Mouse (Mus musculus) lung, postnatal 4 days (tissue): ENCODE measurements around the gene 9530053A07Rik.
"Not testable (repeated sequence)": the region's sequence is repeated elsewhere in the genome, so short reads cannot be mapped to it uniquely, and the experiment has no call there.

Experiments
- DNase-seq, 2 experiments: peaks; one replicate each; pipeline ENCODE4 v3.0.0; 2021

9530053A07Rik gene

GRCm38 (mm10) chr7:28129166-28129565 is at the start of gene 9530053A07Rik:
9530053A07Rik (plus strand) TSS chr7:28129466.
- DNase-seq = no peak

DNA sequence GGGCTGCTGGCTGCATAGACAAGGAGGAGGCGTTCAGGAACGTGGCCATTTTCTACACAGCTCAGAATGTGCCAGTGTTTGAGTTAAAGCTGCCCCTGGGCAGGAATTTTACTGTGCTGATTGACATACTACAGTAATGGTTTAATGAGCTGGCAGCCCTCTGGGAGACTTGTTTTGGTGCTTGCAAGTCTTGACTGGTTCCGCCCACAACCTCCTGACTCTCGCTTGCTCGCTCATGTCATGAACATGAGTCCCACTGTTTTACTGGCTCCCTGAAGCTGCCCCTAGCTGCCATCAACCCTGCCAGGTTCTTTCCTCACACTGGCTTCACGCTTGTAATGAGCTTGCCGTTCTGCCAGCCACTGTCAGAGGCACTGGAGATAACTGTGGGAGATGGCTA is 45.1 kb upstream of the 9530053A07Rik start:
- DNase-seq = peak in 1 of 2 experiments; percentile 2

GRCm38 (mm10) chr7:28086236-28086635 is 43.0 kb upstream of the 9530053A07Rik start:
- peak in 1 of 2 experiments; percentile 3 for DNase-seq

DNA sequence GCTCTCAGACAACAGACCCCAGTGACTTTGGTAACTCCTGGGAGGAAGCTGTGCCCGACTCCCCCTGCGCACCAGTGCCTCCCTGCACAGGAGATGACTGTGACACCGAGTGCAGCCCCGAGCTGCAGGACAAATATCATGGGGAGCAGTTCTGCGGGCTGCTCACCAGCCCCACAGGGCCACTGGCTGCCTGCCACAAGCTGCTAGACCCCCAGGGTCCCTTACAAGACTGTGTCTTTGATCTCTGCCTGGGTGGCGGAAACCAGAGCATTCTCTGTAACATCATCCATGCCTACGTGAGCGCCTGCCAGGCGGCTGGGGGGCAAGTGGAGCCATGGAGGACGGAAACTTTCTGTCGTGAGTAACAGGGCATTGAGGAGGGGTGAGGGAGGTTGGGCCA is 35.7 kb upstream of the 9530053A07Rik start:
- DNase-seq = no peak

GRCm38 (mm10) chr7:28099101-28099500 is 30.2 kb upstream of the 9530053A07Rik start:
- peak in 1 of 2 experiments; percentile 14 for DNase-seq

DNA sequence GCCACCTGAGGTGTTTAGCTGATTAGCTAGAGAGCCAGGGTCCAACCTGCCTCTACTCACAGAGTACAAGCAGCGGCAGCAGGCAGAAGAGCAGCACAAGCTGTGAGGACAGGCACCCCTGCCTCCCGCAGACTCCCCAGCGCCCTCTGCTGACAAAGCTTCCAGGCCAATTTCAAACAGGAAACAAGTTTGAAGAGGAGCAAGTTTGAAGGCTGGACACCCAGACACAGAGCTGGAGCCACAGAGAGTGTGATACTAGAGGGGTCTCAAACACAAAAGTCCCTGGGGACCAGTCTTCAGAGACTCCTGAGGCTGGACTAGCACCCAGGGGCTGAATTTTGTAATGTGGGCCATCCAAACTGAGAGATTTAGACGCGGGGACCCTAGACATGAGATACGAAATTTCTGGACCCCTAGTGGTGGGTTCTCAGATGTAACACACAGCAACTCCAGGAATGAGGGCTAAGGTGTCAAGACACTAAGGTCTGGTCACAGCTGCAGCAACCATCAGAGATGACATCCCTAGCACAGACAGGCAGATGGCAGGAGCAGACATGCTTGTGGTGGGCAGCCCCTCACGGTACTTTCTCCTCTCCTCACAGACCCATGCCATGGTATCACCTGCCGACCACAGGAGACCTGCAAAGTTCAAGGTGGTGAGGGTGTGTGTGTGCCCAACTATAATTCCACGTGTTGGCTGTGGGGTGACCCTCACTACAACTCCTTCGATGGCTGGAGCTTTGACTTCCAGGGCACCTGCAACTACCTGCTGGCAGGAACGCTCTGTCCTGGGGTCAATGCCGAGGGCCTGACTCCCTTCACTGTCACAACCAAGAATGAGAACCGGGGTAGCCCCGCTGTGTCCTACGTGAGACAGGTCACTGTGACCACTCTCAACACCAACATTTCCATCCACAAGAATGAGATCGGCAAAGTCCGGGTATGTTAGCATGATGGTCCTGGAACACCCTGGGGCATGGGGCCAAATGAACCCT is 28.4 kb upstream of the 9530053A07Rik start:
- peak; percentile 50 to 66 for DNase-seq

GRCm38 (mm10) chr7:28102936-28103335 is 26.3 kb upstream of the 9530053A07Rik start:
- DNase-seq = not testable (repeated sequence)

- peak; percentile 71 to 82 for DNase-seq
These were observed 24.6 kb upstream of the 9530053A07Rik start for GRCm38 (mm10) chr7:28104670-28105069.

GRCm38 (mm10) chr7:28106241-28106640 is 23.0 kb upstream of the 9530053A07Rik start:
- no peak for DNase-seq

DNA sequence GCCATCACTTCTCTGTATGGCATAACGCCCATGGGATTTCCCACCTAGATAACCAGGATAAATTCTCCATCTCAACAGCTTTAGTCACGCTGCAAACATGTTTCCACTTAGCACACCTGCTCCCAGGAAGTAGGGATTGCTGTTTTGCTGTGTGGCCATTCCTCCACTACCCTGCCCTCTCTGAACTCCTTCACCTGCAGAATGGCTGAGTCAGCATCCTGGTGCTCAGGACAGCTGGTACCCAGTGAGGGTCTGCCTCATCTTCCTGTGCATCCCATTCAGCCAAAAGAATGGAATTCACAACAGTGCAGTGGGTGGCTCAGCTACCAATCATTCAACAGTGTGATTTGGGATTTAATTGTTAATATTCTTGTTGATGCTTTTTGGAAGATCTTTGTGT is 14.6 kb upstream of the 9530053A07Rik start:
- no peak for DNase-seq

DNA sequence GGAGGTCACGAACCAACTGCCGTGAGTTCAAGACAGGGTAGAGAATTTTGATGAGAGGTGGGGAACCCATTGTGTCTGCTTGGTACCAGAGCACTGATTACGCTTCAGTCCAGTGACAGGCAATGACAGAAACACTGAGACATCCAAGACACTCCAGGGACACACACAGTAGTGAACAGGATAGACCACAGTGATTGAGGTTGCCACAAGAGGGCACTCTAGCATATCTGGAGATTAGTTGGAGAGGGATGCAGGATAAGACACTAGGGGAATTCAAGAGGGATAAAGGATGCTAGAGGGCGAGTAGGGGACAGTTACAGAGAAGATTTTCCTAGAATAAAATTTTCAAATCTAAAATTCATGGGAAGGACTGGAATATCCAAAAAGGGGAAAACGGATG is 8.3 kb downstream of the 9530053A07Rik start:
- DNase-seq = peak in 1 of 2 experiments; percentile 33

- peak; percentile 54 to 73 for DNase-seq
These were observed 19.0 kb downstream of the 9530053A07Rik start for GRCm38 (mm10) chr7:28148263-28148662.

GRCm38 (mm10) chr7:28149841-28150240 is 20.6 kb downstream of the 9530053A07Rik start:
- DNase-seq = no peak

DNA sequence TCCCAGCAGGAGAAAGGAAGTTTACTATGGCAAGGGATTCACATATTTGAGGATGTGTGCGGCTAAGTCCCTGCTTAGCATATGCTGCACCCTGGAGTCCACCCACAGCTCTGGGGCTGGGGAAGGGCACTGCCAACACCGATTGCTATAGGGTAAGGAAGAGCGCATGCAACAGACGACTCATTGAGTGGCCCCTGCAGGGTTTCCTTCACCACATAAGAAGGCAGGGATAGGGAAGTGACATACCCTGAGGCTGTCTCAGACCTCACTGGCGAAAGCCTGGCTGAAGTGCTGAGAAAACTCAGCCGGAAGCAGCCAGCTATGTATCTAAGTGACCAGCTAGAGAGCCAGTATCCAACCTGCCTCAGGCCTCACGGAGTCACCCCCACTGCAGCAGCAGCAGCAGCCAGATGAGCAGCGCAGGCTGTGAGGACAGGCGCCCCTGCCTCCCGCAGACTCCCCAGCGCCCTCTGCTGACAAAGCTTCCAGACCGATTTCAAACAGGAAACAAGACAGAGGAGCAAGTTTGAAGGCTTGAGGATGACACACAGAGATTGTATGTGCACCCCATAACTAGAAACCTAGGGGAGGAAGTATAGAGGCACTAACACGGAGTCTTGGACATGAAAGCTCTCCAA is 22.4 kb downstream of the 9530053A07Rik start:
- peak; percentile 49 to 60 for DNase-seq

GRCm38 (mm10) chr7:28153595-28153994 is 24.3 kb downstream of the 9530053A07Rik start:
- DNase-seq = not testable (repeated sequence)

GRCm38 (mm10) chr7:28159292-28159691 is 30.0 kb downstream of the 9530053A07Rik start:
- no peak for DNase-seq

DNA sequence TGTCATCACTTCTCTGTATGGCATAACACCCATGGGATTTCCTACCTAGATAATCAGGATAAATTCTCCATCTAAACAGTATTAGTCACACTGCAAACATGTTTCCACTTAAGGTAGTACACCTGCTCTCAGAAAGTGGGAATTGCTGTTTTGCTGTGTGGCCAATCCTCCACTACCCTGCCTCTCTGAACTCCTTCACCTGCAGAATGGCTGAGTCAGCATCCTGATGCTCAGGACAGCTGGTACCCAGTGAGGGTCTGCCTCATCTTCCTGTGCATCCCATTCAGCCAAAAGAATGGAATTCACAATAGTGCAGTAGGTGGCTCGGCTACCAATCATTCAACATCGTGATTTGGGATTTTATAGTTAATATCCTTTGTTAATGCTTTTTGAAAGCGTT is 30.6 kb downstream of the 9530053A07Rik start:
- no peak for DNase-seq

DNA sequence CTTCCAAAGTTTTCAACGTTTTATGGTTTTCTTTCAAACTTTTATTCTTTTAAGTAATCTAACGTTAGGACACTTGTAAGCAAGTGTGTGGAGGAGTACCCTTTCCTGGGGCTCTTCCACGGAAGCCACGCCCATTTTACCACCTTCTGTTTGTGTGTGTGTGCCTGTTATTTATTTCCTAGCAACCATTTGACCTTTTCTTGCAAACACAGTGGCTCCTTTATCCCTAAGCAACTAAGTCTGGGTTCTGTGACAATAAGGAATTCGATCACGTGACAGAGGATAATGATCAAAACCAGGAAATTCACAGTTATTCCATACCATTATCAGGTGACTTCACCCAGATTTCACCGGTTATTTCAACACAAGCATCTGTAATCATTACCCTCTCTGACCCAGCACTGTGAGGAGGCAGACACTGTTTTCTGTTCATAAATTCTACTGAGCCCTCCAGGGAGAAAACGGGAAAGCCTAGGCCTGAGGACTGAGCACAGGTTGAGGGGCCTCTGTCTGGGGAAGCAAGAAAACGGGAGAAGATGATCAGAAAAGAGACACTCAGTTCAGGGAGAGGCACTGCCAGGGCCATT is 32.0 kb downstream of the 9530053A07Rik start:
- no peak for DNase-seq

DNA sequence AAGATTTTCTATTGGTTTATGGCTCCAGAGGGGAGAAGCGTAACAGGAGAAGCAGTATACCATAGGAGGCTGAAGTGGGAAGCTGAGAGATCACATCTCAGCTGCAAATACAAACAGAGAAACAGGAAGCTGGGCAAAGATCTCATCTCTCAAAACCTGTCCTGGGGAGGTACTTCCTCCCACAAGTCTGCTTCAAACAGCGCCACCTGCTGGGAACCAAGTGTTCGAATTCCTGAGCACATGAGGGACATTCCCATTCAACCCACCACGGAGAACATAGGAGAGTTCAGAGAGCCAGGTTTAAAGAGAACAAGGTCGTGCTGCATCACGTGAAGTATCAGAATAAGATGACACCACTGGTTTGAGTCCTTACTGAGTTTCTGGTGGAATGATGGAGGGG is 36.1 kb downstream of the 9530053A07Rik start:
- no peak for DNase-seq

DNA sequence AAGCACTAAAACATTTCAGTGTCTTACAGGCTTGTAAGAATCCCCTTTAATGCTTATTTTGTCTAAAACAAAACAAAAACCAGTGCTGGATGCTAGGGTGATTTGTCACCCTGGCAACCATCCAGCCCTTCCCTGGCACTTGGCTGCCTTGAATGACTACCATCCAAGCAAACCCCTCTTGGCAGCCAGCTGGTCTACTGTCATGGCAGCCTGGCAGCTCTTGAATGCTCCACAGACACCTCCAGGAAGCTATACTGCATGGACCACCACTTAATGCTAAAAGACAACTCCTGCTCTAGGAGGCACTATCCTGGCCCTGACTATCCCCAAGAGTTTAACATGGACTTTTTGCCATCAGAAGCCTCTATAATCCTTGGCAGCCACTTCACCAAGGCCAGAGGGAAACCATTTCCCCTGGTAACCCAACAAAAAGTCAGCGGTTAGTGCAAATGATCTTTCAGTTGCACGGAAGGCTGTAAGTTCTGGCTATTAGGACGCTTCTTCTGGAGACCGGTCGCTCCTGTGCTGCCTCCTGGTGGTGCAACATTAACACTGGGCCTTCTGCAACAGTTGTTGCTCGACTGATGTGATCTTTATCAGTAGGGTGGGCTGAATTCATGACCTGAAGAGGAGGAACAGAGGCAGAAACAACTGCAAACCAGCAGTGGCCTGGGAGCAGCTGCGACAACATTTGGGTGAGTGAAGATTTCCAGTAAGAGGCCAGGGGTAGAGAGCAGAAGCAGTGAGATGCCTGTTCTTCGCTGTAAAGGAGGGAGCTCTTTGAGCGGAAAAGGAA is 39.3 kb downstream of the 9530053A07Rik start:
- DNase-seq = peak; percentile 76 to 84

GRCm38 (mm10) chr7:28169489-28170422 is 40.5 kb downstream of the 9530053A07Rik start, which contains the start of gene Fbl:
Fbl (plus strand) TSS chr7:28169710.
- peak; percentile 93 to 95 for DNase-seq
